Mouse (Mus musculus) fibroblast of lung, adult 2 months (primary cell): ENCODE data around the gene Adam23.

ENCODE experiments used
- DNase-seq: peaks from one replicate; pipeline ENCODE4 v3.0.0-alpha.2; 2011; ENCODE audit warnings: low read depth

The Adam23 gene

GRCm38 (mm10) chr1:63478946-63479345 is 33.3 kb downstream of the Adam23 start:
- no peak for DNase-seq

GRCm38 (mm10) chr1:63484646-63485045 is 39.0 kb downstream of the Adam23 start:
- no peak for DNase-seq

GRCm38 (mm10) chr1:63486646-63487045 is 41.0 kb downstream of the Adam23 start:
- no peak for DNase-seq

- no peak for DNase-seq
These were observed 45.3 kb downstream of the Adam23 start for GRCm38 (mm10) chr1:63491001-63491400.

- no peak for DNase-seq
These were observed 47.6 kb downstream of the Adam23 start for GRCm38 (mm10) chr1:63493325-63493724.

GRCm38 (mm10) chr1:63507386-63507785 is 61.7 kb downstream of the Adam23 start:
- no peak for DNase-seq

- DNase-seq: no peak
These were observed 63.1 kb downstream of the Adam23 start for GRCm38 (mm10) chr1:63508801-63509200.

GRCm38 (mm10) chr1:63511416-63511815 is 65.7 kb downstream of the Adam23 start:
- DNase-seq: no peak

GRCm38 (mm10) chr1:63517800-63518199 is 72.1 kb downstream of the Adam23 start:
- peak; percentile 58 for DNase-seq

GRCm38 (mm10) chr1:63518814-63519213 is 73.1 kb downstream of the Adam23 start:
- no peak for DNase-seq

- no peak for DNase-seq
These were observed 84.2 kb downstream of the Adam23 start for GRCm38 (mm10) chr1:63529901-63530300.

- DNase-seq: no peak
These were observed 88.7 kb downstream of the Adam23 start for GRCm38 (mm10) chr1:63534271-63534827.

GRCm38 (mm10) chr1:63539884-63540613 is 94.4 kb downstream of the Adam23 start:
- no peak for DNase-seq

- no peak for DNase-seq
These were observed 98.4 kb downstream of the Adam23 start for GRCm38 (mm10) chr1:63544122-63544521.

- peak; percentile 31 for DNase-seq
These were observed 107.3 kb downstream of the Adam23 start for GRCm38 (mm10) chr1:63553039-63553438.

- DNase-seq: no peak
These were observed 116.3 kb downstream of the Adam23 start for GRCm38 (mm10) chr1:63561772-63562520.

GRCm38 (mm10) chr1:63563928-63564327 is 118.2 kb downstream of the Adam23 start:
- no peak for DNase-seq

GRCm38 (mm10) chr1:63566501-63566900 is 120.8 kb downstream of the Adam23 start:
- no peak for DNase-seq

- DNase-seq: no peak
These were observed 121.3 kb downstream of the Adam23 start for GRCm38 (mm10) chr1:63567031-63567430.

GRCm38 (mm10) chr1:63572229-63572628 is 126.5 kb downstream of the Adam23 start:
- no peak for DNase-seq

- DNase-seq: no peak
These were observed 127.7 kb downstream of the Adam23 start for GRCm38 (mm10) chr1:63573432-63573831.

GRCm38 (mm10) chr1:63573864-63574611 is 128.3 kb downstream of the Adam23 start:
- DNase-seq: no peak
